Mouse (Mus musculus) cerebellum, adult 2 months (tissue): Measurements from ENCODE around the gene Atp2a3. TPM values are rescaled to one million over a fixed set of nuclear protein-coding genes. Genes with fewer than 3 reads are reported as not detected.
A peak's percentile ranks its signal among the peaks of the same experiment; 100 is the strongest.

Experiments
- DNase-seq, 2 experiments: peaks; one replicate each; pipeline ENCODE4 v3.0.0; 2021
- H3K27ac ChIP-seq: fragments of 200-500 bp; 2 replicates; pipeline ENCODE4 v1.5.1; 2012; ENCODE audit warnings: low read length, control low read depth, inconsistent platforms; ENCODE audit not compliant: insufficient read depth
- H3K27me3 ChIP-seq: fragments of 200-500 bp; 2 replicates; pipeline ENCODE4 v1.6.1; 2012; ENCODE audit warnings: inconsistent platforms, mild to moderate bottlenecking, low read length, moderate library complexity; ENCODE audit not compliant: control insufficient read depth, insufficient read depth
- H3K4me1 ChIP-seq: fragments of 200-500 bp; 2 replicates; pipeline ENCODE4 v1.6.1; 2011; ENCODE audit warnings: low read length; ENCODE audit not compliant: control insufficient read depth, insufficient read depth
- H3K4me3 ChIP-seq: fragments of 200-500 bp; replicated peaks from 2 replicates; pipeline ENCODE3; 2011; ENCODE audit warnings: mild to moderate bottlenecking, low read depth, low read length, control low read depth; ENCODE audit not compliant: insufficient read depth
- CTCF ChIP-seq: fragments of 200-500 bp; IDR thresholded peaks from 2 replicates; pipeline ENCODE4 v1.5.1; 2011; ENCODE audit warnings: low read depth, mild to moderate bottlenecking, control low read depth, low read length, moderate library complexity, borderline replicate concordance; ENCODE audit not compliant: insufficient read depth
- POLR2A ChIP-seq: fragments of 200-500 bp; IDR thresholded peaks from 2 replicates; pipeline ENCODE4 v1.6.1; 2011; ENCODE audit warnings: low read length, control low read depth, borderline replicate concordance; ENCODE audit not compliant: insufficient read depth
- WGBS: fragments of 180-500 bp; shearing (Covaris S2); methylation state at CpG from one replicate; pipeline ENCODE4 v1.1.7; 2018; 5-methylcytosine and 5-hydroxymethylcytosine counted together
- polyA plus RNA-seq: library from polyadenylated mRNA; depleted of rRNA; stranded (reverse); fragments of >200 nt; gene quantifications from 2 replicates; pipeline ENCODE4 v1.2.3, GENCODE M21; 2012; rRNA removed

Atp2a3 gene
- polyA plus RNA-seq: 104 and 125 TPM in 2 replicates

DNA sequence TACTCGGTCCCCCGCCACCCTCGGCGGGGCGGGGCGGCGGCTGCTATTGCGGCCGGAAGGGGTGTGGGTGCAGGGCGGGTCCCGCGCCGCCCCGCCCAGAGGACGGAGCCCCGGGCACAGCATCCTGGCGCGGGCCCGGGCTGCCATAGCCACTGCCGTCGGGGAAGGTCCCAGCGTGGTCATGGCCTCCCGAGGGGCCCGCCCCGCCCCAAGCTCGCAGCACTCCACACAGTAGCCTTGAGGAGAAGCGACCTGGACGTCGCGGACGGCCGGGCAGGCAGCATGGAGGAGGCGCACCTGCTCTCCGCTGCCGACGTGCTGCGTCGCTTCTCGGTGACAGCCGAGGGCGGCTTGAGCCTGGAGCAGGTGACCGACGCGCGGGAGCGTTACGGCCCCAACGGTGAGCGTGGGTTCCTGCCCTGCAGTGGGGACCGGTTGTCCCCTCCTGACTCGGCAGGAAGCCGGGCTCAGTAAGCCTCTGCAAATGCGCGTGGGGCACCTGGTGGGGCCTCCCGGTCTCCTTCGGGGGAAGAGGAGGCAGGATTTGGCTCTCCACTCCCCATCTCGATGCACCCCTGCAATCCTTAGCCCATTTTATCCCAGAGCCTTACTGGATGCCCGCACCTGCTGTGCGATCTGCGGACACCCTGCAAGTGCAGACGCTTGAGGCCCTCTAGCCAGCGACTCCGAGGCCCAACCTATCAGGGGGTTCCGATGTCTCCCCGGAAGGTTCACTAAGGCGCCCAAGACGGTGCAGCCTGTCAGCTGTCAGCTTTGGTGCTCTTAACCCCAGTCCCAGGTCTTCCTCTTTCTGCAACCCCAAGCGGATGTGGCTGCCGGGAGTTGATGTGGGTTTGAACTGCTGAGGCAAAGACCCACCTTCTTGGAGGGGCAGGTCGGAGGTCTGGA lies at the start of gene Atp2a3:
Gene Atp2a3, plus strand, starts transcription at position 98 of the 909 bp plus-strand sequence.
- H3K27me3 ChIP-seq: no peaks in the 10 kb centered on the region
- no peak within 1 kb of the TSS for H3K27ac ChIP-seq
- H3K4me1 ChIP-seq: 0 out of 2 replicates have a peak, but pooled peaks cover 3% of the 10 kb centered on the region
- DNase-seq: no peak
- 6% methylated on average over 70 of the region's 70 CpGs for WGBS
- no peak for TF ChIP-seq POLR2A
- TF ChIP-seq CTCF: no peak
- H3K4me3 ChIP-seq: no peak within 1 kb of the TSS

DNA sequence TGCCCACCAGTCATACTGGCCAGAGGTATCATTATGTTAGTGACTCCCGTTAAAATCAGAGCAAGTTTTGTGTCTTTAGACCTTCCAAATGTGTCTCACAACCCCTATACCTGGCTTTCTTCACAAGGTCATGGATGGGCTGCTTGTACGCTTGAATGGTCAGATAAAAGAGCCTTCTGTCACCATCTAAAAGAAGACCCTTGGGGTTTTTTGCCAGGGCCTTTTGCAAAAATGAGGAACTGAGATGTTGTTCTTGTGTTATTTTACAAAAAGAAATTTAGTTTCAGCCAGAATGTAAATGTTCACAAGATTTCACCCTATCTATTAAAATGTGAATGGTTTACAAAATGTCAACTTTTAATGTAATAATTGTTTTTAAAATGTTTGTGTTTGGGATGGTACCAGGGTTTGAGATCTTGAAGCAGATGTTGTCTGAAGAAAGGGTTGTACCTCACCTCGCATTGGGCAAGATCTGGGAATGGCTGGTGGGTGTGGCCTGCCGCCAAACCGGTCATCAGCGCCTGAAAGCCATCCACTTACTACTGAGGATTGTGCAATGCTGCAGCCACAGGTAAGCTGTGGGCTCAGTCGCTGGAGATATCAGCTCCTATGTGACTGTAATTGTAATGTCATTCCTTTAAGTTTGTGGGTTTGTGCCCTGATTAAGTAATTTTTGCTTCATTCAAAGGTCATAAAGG lies 43.5 kb upstream of the Atp2a3 start:
- no peak for DNase-seq
- TF ChIP-seq POLR2A (no peak), CTCF (no peak)
- Histone ChIP-seq H3K4me3 (no peak overlapping the region), H3K27me3 (no peaks in the 10 kb centered on the region), H3K4me1 (no peaks in the 10 kb centered on the region), H3K27ac (no peak overlapping the region)
- 78% methylated on average over 7 of the region's 7 CpGs for WGBS

DNA sequence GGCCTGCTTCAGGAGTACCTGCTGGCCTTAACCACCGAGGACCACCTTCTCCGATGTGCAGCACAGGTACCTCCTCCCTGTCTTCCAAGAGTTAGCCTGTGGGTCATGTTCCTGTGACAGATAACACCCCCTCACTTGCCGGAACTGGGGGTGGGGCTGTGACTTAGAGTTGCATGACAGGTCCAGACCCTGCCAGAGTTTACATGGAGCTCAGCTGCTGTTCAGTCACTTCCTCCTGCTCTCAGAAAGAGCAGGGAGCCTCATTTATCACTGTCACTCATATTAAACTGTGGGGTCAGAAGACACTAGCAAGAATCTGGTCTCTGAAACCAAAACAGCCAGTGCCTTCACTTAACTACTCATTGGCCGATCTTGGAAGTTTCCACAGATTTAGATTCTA lies 37.9 kb upstream of the Atp2a3 start:
- no peak overlapping the region for H3K27ac ChIP-seq
- H3K4me1 ChIP-seq: peaks cover 18% of the 10 kb centered on the region
- 86% methylated on average over 4 of the region's 4 CpGs for WGBS
- no peak overlapping the region for H3K4me3 ChIP-seq
- H3K27me3 ChIP-seq: no peaks in the 10 kb centered on the region
- no peak for DNase-seq
- no peak for TF ChIP-seq CTCF
- no peak for TF ChIP-seq POLR2A

DNA sequence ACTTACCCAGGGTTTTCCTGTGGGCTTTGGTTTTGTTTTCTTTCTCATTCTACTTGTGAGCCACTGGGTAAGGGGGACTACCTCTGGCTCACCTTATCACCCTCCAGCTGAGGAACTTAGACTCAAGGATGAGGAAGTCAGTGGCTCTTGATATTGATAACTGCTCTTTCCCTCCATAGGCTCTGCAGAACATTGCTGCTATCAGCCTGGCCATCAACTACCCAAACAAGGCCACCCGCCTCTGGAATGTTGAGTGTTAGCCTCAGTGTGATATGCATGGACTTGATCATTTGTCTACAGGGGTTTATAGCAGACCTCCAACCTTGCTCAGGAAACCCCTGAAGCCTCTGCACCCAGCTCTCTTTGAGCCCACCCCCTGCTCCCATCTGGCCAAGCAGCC lies 36.5 kb upstream of the Atp2a3 start:
- H3K27ac ChIP-seq: no peak overlapping the region
- WGBS: 89% methylated on average over 1 of the region's 1 CpGs
- H3K27me3 ChIP-seq: no peaks in the 10 kb centered on the region
- DNase-seq: no peak
- TF ChIP-seq CTCF (no peak), POLR2A (no peak)
- H3K4me1 ChIP-seq: peaks cover 18% of the 10 kb centered on the region
- no peak overlapping the region for H3K4me3 ChIP-seq

DNA sequence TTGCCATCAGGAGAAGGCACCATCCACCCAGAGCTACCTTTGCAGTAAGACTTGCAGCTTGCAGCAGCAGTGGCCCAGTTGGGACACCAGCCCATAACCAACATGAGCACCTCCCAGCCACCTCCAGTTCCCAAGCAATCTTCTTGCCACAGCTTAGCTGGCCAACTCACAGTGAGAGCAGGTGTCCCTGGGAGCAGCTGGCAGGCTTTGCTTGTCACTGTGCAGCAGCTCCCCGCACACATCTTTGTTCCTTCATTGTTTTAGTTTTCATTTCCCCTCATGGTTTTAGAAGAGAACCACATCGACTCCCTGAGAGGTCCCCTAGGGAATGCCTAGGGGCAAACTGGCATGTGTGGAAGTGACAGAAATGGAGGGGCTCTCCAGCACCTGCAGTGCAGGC lies 35.9 kb upstream of the Atp2a3 start:
- 17% methylated on average over 2 of the region's 2 CpGs for WGBS
- Histone ChIP-seq H3K4me1 (peaks cover 18% of the 10 kb centered on the region), H3K4me3 (no peak overlapping the region), H3K27me3 (no peaks in the 10 kb centered on the region), H3K27ac (no peak overlapping the region)
- DNase-seq: peak in 1 of 2 experiments; percentile 14
- TF ChIP-seq CTCF (no peak), POLR2A (no peak)

DNA sequence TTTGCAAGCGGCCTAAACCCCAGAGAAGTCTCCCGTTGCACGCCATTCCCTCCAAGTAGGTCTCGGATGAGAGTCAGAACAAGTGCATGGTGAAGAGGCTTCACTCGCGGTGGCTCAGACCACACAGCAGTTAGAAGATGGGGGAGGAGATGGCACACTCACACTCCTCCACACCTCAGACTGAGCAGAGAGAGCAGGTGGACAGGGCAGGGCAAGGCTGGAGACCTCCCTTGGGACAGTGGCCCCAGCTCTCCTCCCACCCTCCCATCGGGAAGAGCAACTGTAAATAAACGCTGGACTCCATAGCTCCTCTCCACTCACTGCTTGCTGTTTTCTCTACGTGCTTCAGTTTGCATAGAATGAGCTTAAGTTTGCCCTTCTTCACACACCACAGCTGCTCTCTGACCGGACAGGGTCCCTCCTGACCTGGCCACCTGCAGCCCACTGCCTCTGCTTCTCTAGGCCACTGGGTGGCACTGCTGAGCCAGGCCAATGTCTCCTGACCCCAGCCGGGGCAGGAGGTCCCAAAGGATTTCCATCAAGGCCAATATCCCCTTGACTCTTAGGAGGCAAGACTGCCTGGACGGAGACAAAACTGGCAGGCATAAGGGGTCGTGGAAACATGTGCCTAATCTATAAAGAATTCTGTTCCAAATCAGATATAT lies 34.6 kb upstream of the Atp2a3 start:
- no peak for TF ChIP-seq POLR2A
- peak; percentile 95 for TF ChIP-seq CTCF
- H3K4me1 ChIP-seq: peaks cover 18% of the 10 kb centered on the region
- no peak overlapping the region for H3K27ac ChIP-seq
- H3K27me3 ChIP-seq: no peaks in the 10 kb centered on the region
- 47% methylated on average over 13 of the region's 13 CpGs for WGBS
- H3K4me3 ChIP-seq: no peak overlapping the region
- peak; percentile 47 to 63 for DNase-seq

DNA sequence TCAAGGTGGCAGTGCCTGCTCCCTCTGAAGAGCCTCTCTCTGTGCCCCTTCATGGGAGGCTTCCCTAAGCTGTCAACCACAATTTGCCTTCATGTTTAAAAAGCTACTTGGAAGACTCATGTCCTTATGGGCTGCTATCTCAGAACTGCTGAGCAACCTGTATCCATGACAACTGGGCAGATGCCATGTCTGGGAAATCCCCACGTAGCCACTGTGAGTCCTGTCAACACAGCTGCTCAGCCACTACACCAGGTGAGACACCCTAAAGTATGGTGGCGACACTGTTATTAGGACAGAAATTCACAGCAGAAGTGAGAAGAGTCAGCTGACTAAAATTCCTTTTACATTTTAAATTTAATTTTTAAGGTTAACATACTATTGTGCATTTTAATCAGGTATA lies 32.5 kb upstream of the Atp2a3 start:
- H3K27ac ChIP-seq: no peak overlapping the region
- 49% methylated on average over 2 of the region's 2 CpGs for WGBS
- no peak for DNase-seq
- no peaks in the 10 kb centered on the region for H3K27me3 ChIP-seq
- no peak for TF ChIP-seq POLR2A
- TF ChIP-seq CTCF: no peak
- H3K4me1 ChIP-seq: peaks cover 18% of the 10 kb centered on the region
- no peak overlapping the region for H3K4me3 ChIP-seq
